Mouse (Mus musculus) T-cell, adult 2 months (primary cell): ENCODE measurements around the gene Nyap2.
"Not testable (repeated sequence)": the region's sequence is repeated elsewhere in the genome, so short reads cannot be mapped to it uniquely, and the experiment has no call there.

Source experiments
- DNase-seq: peaks from one replicate; pipeline ENCODE4 v3.0.0; 2022; ENCODE audit warnings: low spot score

The Nyap2 gene

GRCm38 (mm10) chr1:81180686-81181085 is 103.9 kb downstream of the Nyap2 start:
- DNase-seq: no peak

DNA sequence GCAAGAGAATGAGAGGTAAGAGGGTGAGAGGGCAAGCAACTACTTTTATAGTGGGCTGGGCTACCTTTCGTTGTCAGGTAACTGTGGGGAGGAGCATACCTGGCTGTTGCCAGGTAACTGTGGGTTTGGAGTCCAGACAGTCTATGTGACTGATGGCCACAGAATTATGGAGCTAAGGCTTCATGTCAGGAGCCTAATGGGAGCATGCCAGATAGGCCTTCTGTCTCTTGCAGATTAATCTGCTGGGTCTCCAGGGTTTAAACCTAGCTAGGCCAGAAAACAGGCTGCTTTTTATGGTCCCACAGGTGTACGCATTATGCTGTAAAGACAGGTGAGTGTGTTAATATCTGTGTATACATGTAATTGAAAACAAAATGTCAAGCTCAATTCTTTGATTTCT is 132.8 kb downstream of the Nyap2 start:
- no peak for DNase-seq

- DNase-seq: no peak
Observed at GRCm38 (mm10) chr1:81211491-81211890, 134.7 kb downstream of the Nyap2 start.

- no peak for DNase-seq
Observed at GRCm38 (mm10) chr1:81219790-81220189, 143.0 kb downstream of the Nyap2 start.

DNA sequence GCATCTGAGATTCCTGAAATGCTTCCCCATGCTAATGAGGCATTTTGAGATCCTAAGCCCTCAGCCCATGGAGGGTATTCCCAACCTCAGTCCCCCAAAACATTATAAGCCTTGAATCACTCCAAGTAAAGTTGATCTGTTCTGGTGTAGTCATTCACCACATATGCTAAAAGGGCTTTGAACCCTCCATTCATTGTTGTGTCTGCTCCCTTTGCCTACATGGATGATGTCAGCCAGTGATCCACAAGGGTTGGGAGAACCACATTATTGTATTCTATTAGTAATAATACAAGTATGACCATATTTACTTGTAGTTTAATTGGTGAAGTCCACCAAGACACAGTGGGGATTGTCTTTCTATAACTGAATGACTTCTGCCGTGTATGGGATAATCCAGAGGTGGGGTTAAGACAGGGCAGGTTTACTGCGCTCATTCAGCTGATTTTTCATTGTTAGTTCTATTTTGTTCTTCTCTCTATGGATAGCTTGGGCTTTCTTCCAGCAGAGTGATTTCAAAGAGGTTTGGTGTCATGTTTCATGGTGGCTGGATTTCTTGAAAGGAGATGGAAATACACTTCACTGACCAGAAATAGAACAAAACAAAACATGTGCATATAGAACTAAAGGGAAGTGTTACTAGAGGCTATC is 155.1 kb downstream of the Nyap2 start:
- no peak for DNase-seq

- not testable (repeated sequence) for DNase-seq
Observed at GRCm38 (mm10) chr1:81232407-81232789, 155.6 kb downstream of the Nyap2 start.

DNA sequence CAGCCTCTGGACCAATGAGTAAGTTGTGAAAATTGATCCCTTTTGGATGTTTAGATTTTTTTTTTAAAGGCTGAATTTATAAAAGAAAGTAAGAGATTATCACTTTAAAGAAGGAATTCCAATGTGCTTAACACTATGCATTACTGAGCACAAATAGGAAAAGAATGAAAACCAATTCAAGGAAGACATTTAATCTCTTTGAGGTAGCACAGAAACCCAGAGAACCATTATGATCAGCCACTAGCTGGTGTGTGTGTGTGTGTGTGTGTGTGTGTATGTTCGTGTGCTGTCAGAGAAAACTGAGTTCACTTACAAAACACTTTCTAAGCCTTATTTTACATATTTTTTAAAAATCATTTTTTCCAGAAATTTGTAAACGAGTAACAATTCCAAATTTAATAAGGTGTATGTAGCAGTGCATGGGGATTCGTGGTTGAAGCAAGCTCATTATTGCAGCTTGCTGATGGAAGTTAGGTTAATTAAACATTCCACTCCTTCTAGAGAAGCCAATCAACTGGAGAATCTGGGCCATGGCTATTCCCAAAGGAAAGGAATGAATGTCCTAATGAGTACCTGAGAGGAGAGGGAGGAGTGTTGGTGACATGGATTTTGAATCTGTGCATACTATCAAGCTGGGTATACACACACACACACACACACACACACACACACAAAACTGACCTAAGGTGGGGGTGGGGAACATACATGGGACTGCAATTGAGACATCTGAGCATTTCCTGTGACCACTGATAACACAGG is 171.9 kb downstream of the Nyap2 start:
- DNase-seq: no peak

DNA sequence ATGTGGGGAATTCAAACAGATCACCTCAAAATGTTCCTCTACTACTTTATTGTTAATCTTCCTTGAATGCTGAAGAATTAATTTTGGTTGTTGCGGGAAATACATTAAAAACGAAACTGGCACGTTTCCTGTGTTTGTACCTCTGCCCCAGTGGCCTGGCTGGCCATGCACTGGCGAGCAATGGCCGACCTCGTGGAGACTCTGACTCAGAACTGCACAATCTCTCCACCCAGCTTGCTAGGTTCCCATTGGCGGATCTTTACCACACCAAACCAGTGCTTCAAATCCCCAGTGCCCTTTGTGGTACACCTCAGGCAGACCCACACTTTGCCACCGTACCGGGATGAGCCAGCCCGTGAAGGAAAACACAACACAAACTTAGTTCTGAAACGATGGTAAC is 173.3 kb downstream of the Nyap2 start:
- no peak for DNase-seq

DNA sequence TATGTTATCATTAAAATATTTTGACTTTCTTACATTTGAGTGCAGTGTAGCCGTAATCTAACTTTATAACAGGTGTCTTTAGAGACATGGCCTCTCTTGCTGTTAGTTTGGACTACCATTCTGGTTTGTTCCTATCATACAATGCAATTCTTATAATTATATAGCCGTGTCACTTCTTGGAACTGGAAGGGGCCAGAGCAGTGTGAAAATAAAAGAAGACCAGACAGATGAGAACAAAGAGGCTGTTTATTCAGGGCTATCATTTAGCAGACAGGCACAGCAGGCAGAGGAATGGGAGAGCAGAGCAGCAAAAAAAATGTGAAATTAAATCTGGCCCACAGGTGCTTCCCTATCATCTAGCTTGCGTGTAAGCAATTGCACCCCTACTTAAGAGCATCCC is 189.7 kb downstream of the Nyap2 start:
- no peak for DNase-seq

GRCm38 (mm10) chr1:81280978-81281377 is 204.2 kb downstream of the Nyap2 start:
- no peak for DNase-seq

GRCm38 (mm10) chr1:81285633-81286032 is 208.9 kb downstream of the Nyap2 start:
- no peak for DNase-seq

- no peak for DNase-seq
Observed at GRCm38 (mm10) chr1:81287088-81287487, 210.3 kb downstream of the Nyap2 start.

- no peak for DNase-seq
Observed at GRCm38 (mm10) chr1:81300735-81301134, 224.0 kb downstream of the Nyap2 start.

DNA sequence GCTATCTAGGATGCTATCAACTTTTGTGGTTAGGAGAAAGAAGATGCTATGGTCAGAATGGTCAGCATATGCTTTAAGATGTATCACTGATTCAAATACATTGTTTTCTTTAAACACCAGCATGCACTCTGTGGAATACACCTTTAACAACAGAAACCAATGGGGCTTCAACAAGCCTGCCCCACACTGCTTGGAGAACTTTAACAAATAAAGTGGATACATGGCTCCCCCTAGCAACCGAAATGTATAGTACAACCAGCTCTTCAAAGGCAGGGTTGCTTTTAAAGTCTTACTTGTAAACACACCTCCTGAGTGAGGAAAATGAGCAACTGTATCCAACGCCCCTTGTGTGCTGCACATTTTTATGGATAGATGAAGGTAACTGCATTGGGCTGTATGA is 224.9 kb downstream of the Nyap2 start:
- DNase-seq: peak; percentile 16

DNA sequence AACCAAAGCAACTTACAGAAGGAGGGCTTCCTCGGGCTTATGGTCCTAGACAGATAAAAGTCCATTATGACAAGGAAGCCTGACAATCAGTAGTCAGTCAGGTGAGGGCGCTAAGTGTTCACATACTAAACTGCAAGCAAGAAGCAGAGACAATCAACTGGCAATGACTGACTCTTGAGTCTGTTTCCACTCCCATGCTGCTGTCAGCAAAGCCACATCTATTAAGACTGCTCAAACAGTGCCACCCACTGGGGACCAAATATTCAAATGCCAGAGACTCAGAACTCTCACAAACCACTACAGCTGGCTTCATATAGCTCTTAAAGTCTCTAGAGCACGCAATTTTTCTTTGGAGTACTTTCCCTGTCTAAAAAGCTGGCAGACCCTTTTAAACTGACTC is 226.6 kb downstream of the Nyap2 start:
- DNase-seq: no peak

DNA sequence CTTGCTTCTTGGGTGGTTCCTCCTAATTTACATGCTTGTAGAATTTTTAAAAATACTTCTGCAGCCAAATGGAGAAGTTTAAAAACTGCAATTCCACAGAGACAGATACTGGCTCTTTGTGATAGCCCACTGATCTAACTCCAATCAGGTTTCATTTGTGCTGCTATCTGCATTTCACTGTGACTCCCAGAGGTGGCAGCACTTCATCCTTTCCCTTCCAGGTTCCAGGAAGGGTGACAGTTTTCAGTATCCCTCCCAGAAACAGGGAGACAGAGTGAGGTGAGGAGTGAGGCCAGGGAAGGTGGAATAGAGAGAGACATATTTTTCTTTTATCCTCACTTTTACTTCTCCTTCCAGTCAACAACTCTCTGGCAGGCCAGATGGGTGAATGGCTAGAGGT is 230.7 kb downstream of the Nyap2 start:
- no peak for DNase-seq

- DNase-seq: no peak
Observed at GRCm38 (mm10) chr1:81307934-81308333, 231.2 kb downstream of the Nyap2 start.

- peak; percentile 20 for DNase-seq
Observed at GRCm38 (mm10) chr1:81310087-81310626, 233.4 kb downstream of the Nyap2 start.

DNA sequence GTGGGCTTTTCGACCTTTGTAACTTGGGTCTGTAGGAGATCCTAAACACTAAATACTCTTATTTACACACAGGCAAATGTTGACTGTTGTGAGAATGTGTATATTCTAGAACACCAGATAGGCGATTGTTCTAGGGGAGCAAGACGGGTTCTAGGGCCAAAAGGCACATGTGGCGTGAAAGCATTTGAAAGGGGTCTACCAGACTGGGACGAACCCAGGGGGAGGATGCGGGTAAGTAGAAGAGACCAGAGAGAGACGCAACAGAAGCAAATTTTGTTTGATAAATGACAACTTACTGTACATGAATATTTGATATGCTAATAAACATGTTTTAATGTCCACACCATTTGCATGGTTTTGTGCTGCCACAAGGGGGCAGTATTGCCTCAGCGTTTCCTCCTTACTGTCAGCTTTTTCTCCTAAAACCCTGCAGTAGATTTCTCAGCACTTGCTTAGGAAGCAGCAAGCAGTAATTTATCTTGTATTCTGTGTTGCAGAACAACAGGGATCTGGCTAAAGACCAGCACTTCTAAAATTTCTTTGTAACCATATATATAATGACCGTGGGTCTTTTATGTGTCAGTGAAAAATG is 239.7 kb downstream of the Nyap2 start:
- peak; percentile 25 for DNase-seq

DNA sequence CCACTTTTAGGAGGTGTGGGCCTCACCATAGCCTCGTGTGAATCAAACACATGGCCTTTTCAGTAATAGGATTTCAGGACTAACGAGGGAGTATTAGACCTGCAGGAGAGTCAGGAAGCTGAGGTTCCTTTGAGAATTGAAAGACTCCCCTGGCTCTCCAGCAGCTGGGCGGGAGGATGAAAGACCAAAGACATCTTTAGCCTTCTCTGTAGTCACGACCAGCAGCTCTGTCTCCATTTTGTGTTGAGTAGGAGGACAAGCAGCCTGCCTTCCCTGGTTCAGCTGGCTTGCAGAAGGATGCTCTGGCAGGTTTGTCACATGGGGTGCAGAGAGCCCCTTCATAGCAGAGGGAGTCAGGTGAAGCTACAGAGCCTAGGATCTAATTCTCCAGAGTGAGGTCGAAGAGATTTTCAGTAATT is 240.3 kb downstream of the Nyap2 start:
- no peak for DNase-seq

DNA sequence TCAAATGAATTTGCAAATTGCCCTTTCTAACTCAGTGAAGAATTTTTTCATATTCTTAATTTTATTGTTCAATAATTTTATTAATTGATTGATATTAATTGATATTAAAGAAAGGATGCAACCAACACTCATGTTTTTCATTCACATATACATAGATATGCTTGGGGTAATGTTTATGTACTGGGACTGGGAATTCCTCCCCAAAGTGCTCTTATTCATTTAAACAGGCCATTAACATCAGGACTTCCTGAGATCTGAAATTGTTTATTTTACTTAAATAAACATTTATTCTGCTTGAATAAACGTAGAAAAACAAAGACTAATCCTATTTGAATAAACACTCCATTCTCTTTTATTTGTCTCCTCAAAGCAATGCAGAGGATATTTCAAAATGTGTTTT is 311.0 kb downstream of the Nyap2 start:
- DNase-seq: no peak
